Mouse (Mus musculus): ENCODE results near the gene Dhh.
"Not testable (repeated sequence)": the region's sequence is repeated elsewhere in the genome, so short reads cannot be mapped to it uniquely, and the experiment has no call there.

Gene Dhh

DNA sequence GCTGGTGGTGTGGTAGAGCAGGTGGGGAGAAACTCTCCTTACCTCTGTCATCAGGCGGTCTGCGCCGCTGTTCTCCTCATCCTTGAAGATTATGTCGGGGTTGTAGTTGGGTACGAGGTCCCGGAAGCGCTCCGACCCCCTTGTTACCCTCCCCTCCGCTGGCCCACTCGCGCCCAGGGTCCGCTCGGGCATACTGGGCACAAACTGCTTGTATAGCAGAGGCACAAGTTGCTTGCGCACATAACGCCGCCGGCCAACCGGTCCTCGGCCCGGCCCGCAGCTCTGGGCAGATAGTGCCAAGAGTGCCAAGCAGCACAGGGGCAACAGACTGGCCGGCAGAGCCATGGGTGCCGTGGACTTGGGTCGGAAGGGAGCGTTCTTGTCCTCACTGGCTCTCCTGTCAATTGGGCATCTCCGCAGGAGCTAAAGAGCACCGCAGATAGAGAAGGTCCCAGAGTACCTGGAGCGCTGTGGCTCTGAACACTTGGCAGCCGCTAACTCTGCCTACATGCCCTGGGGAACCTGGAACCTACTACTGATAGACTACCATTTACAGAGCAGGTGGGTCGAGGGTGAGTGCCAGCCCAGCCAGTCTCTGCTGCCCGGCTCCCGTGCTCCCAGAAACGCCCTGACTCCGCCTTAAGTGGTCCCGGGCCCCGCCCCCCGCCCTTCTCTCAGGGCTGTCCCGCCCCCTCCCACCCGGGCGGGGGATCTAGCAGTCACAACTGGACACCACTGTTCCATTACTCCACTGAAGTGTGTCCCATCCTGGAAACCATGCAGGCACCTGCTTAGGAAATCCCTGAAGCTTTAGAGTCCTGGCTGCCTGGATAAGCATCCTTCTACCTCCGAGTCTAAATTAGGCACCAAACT lies at the start of gene Dhh:
Dhh (minus strand) TSS at position 613 of the 873 bp plus-strand sequence.
- no peak for DNase-seq (ENCODE audit: low spot score)

DNA sequence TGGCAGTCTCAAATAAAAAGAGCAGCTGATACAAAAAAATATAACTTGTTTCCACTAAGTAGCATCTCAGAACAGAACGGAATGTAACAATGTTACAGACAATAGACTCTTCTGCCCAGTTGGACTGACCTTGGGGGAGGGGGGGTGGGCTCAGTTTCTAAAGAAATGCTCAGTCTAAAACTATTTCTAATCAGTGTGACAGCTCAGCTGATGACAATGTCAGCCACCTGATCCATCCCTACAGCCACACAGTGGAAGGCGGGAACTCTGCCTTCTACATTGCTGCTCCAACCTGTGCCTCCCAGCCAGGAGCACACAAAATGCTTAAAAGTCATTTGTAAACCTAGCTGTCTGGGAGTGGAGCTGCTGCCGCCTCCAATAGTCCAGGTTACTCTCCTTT lies 49.5 kb upstream of the Dhh start:
- no peak for DNase-seq (ENCODE audit: low spot score)

DNA sequence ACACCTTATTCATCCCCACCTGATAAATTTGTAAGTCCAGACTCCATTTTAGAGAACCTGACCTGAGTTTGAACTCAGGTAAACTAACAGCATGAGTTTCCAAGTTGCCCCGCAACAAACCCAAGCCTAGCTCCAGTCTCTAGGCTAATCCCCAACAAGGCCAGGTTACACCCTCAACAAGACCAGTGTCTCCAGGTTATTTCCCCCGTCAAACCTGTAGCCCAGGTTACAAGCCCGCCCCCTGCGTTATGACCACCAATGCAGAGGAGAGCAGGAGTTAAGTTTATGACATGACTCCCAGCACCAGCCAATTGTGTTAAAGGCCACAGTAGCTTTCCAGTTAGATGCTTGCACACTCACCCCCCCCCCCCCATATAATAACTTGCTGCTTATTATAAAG lies 44.8 kb upstream of the Dhh start:
- DNase-seq (ENCODE audit: low spot score) = no peak

GRCm38 (mm10) chr15:98942081-98942480 lies 43.7 kb upstream of the Dhh start:
- DNase-seq (ENCODE audit: low spot score) = no peak

DNA sequence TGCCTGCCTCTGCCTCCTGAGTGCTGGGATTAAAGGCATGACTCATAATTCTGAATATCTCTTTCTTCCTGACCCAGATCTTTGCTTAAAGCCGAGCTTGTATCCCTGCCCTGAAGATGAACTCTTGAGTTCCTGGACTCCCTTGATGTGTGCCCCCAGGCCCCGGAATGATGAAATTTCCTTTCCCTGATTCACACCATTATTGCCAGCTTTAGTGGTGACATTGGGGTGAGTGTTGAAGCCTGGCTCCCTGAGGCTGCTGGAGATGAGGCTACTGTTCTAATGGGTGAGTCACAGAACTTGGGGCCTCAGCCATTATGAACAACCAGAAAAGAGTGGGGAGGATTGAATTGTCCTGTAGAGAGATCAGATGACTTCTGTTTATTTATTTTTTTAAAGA lies 43.2 kb upstream of the Dhh start:
- no peak for DNase-seq (ENCODE audit: low spot score)

DNA sequence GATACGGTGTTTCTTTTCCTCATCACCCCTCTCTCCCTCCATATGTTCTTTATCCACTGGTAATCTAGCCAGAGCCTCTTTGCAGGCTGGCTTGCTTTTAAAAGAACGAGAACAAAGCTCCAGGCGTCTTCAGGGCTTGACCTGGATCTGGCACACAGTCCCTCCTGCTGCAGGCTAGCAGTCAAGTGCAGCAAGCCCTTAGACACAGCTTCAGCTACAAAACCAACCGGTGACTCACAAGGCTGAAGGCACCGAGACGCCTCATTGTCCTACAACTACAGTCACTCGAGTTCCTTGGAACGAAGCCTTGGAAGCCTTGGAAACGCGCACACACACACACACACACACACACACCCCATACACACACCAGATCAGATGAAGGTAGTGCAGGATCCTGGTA lies 42.5 kb upstream of the Dhh start:
- DNase-seq (ENCODE audit: low spot score) = no peak

- peak; percentile 85 for DNase-seq (ENCODE audit: low spot score)
Observed at GRCm38 (mm10) chr15:98934217-98934839, 36.0 kb upstream of the Dhh start, which contains the start of gene Tuba1b. Gene Tuba1b (minus strand): TSS chr15:98934565.

- peak; percentile 98 for DNase-seq (ENCODE audit: low spot score)
Observed at GRCm38 (mm10) chr15:98933833-98934216, 35.5 kb upstream of the Dhh start.

- DNase-seq (ENCODE audit: low spot score) = not testable (repeated sequence)
Observed at GRCm38 (mm10) chr15:98933004-98933671, 34.8 kb upstream of the Dhh start.

- DNase-seq (ENCODE audit: low spot score) = no peak
Observed at GRCm38 (mm10) chr15:98930998-98931397, 32.7 kb upstream of the Dhh start.

DNA sequence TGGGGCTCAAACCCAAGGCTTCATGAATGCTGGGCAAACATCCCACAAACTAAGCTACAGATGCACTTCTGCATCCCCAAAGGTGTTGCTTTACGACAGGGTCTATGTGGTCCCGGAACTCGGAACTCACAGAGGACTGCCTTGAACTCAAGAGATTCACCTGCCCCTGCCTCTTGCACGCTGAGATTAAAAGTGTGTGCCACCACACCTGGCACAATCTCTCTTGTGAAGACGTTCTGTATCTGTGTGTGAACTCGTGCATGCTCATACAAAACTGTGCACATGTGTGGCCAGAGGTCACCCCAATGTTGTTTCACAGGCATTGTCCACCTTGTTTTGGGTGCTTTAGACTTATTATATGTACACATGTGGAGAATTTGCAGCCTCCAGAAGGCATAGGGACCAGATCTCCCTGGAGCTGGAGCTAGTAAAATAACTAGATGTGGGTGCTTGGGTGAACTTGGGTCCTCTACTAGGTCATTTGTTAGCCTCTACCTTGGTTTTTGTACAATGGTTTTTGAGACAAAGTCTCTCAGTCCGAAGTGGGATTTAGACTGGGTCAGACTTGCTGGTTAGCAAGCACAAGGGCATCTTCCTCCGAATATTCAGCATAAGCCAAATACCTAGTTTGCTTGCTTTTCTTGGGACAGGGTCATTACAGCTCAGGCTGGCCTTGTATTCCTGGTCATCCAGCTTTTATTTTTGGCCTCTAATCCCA lies 31.8 kb upstream of the Dhh start:
- DNase-seq (ENCODE audit: low spot score) = no peak

GRCm38 (mm10) chr15:98928598-98929240 lies 30.4 kb upstream of the Dhh start:
- DNase-seq (ENCODE audit: low spot score) = peak; percentile 40

DNA sequence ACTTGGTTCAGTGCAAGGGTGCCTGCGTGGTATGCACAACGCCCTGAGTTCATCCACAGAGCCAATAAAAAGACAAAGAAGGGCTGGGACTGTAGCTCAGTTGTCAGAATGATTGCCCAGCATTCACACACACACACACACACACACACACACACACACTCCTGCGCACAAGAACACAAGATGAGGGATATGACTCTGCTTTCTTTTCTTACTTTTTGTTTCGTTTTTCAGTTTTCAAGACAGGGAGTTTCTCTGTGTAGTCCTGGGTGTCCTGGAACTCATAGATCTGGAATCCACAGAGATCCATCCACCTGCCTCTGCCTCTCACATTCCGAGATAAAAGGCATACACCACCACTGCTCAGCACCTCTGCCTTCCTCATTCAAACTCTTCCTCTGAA lies 29.2 kb upstream of the Dhh start:
- no peak for DNase-seq (ENCODE audit: low spot score)

DNA sequence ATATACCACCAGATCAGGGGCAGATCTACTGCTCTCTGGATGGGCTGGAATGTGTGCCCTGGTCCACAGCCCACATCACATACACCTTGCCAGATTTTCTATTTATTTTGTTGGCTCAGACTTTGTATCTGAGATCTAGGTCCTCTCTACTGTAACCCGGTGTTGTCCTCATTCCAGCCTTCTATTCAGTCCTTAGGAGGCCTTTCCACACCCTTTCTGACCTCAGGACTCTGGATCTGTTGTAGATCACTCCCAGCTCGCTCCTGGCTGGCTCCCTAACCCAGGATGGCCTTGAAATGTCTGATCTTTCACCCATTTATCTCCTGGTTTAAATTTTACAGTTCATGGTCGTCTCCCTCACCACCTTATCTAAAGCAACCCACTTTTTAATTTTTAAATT lies 26.3 kb upstream of the Dhh start:
- no peak for DNase-seq (ENCODE audit: low spot score)

DNA sequence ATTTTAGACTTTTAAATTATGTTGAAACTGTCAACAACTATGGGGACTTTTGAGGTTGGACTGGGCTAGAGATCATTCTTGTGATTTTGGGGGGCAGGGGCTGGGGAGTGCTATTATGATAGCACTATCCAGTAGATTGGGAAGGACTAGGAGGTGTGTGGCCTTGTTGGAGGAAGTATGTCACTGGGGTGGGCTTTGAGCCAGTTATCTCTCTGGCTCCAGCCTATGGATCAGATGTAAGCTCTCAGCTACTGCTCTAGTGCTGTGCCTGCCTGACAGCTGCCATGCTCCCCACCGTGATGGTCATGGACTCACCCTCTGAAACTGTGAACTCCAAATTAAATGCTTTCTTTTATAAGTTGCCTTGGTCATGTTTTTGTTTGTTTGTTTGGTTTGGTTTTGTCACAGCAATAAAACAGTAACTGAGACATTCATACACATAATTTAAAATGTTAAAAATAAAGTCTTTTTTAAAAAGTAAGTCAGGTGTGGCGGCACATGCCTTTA lies 24.7 kb upstream of the Dhh start:
- DNase-seq (ENCODE audit: low spot score) = no peak

DNA sequence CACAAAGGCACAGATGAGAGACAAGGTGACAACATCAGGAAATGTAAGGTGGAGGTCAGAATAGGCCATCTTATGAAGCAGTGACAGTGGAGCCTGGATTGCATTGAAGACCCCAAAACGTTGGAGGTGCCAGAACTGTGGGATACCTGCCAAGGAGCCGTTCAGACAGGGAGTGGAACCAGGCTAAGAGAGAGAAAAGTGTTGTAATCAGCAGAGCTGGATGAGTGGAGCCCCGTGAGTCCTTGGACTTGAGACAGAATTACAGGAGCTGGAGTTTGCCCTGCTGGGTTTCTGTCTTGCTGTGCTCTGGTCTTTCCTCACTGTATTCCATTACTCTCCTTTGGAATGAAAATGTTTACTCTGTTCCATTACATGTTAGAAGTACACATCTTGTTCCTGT lies 24.2 kb upstream of the Dhh start:
- DNase-seq (ENCODE audit: low spot score) = no peak

DNA sequence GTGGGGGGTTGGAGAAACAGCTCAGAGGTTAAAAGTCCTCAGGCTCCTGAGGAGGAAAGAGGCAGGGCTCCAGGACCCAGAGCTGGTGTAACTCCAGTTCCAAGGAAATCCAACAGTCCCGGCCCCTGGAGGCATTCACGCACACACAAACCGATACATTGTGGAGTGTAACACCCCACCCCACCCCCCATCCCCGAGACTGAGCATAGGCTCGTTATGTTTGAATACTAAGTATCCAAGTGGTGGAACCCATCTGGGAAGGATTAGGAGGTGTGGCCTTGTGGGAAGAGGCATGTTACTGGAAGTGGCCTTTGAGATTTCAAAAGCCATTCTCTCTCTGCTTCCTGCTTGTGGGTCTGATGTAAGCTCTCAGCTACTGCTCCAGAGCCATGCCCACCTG lies 23.2 kb upstream of the Dhh start:
- DNase-seq (ENCODE audit: low spot score) = no peak

- DNase-seq (ENCODE audit: low spot score) = not testable (repeated sequence)
Observed at GRCm38 (mm10) chr15:98918499-98918895, 20.2 kb upstream of the Dhh start.

DNA sequence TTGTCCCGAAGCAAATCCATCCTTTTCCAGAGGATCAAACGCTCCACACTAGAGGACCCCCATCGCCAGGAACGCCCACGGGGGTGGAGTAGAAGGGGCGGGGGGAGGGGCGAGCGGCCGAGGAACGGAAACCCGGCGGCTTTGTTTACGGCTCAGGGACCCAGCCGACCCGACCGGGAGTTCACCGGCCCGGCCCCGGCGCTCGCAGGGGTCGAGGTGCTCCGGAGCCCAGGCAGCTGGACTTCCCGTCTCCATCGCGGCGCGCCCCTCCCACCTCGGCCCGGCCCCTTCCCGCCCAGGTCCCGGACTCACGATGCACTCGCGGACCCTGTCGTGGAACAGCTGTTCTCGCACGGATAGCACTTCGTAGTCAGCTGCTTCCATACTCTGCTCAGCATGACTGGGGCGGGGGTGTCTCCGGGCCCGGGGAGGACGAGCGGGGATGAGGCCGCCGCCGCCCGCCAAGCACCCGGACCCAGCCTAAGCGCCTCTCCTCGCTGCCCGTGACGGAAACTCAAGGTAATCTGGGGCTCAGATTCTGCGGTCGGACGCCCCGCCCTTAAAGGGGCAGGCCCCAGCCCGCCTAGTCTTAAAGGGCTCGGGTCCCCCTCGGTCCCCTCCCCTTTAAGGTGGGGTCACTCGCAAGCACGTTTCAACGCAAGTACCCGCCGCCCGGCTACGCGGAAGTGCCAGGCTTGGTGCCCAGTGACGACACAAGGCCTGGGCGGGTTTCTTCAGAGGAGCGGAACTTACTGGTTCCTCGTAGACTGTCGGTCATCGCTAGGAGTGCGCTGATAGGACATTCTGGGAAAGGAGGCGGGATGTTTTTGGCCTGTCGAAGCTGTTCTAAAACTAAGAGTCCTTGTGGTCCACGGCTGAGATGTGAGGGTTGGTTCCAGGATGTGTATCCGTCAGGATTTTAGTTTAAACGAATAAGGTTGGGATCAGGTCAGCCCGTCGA lies 19.5 kb upstream of the Dhh start, which contains the start of gene Lmbr1l:
Lmbr1l (minus strand) TSS at position 694 of the 961 bp plus-strand sequence.
- DNase-seq (ENCODE audit: low spot score) = peak; percentile 97

- DNase-seq (ENCODE audit: low spot score) = no peak
Observed at GRCm38 (mm10) chr15:98917091-98917490, 18.8 kb upstream of the Dhh start.

Data from c-Kit-positive CD71-positive TER-119-positive erythroid progenitor cells, embryonic 14.5 days (primary cell).